In genomic region chr4:81310168-81310474, GRCm38 (mm10) we compare ENCODE assay signal across 14 mouse cellular contexts.
DNase-seq lines count a peak whose midpoint lies in the region; ATAC-seq and TF ChIP-seq lines count a peak whose summit lies in the region.
"Had no signal": no experiment of that assay in that cellular context is flagged by ENCODE, and none has a peak within 500 bp of the region (broad histone marks: within the 10 kb centered on the region; RNA-seq: fewer than 3 reads in every experiment).

No protein-coding gene starts in this region.

- H3K36me3 ChIP-seq in forebrain, embryonic 10.5 days (replicated peaks) = peaks cover 50% of the 10 kb centered on the region
- H3K36me3 ChIP-seq in forebrain, embryonic 14.5 days (ENCODE audit: control insufficient read depth, insufficient read depth, low read length) = peaks cover 9% of the 10 kb centered on the region; the same call in 1 of the 2 replicates
- H3K36me3 ChIP-seq in lung, embryonic 14.5 days (ENCODE audit: insufficient read depth) = peaks cover 27% of the 10 kb centered on the region
- H3K36me3 ChIP-seq in midbrain, embryonic 16.5 days (ENCODE audit: control insufficient read depth, insufficient read depth, low read length) = no peaks in the 10 kb centered on the region

- peaks cover 5% of the 10 kb centered on the region; the same call in 1 of the 2 replicates for H3K4me1 ChIP-seq in forebrain, embryonic 10.5 days
- no peaks in the 10 kb centered on the region; the same call in 1 of the 2 replicates for H3K4me1 ChIP-seq in forebrain, embryonic 14.5 days (ENCODE audit: control insufficient read depth, insufficient read depth, low read length)
- no peaks in the 10 kb centered on the region for H3K4me1 ChIP-seq in lung, embryonic 14.5 days (ENCODE audit: insufficient read depth)
- H3K4me1 ChIP-seq in midbrain, embryonic 16.5 days (ENCODE audit: control insufficient read depth, insufficient read depth, low read length) = no peaks in the 10 kb centered on the region

- no peaks in the 10 kb centered on the region for H3K9me3 ChIP-seq in forebrain, embryonic 10.5 days
- no peaks in the 10 kb centered on the region for H3K9me3 ChIP-seq in forebrain, embryonic 14.5 days (replicated peaks; ENCODE audit: control insufficient read depth, low read length)
- H3K9me3 ChIP-seq in lung, embryonic 14.5 days (ENCODE audit: low read depth, low read length) = no peaks in the 10 kb centered on the region
- H3K9me3 ChIP-seq in midbrain, embryonic 16.5 days (replicated peaks; ENCODE audit: control insufficient read depth, low read length, poor library complexity, severe bottlenecking) = no peaks in the 10 kb centered on the region

- H3K4me3 ChIP-seq in forebrain, embryonic 10.5 days = no peak overlapping the region
- no peak overlapping the region for H3K4me3 ChIP-seq in forebrain, embryonic 14.5 days (ENCODE audit: low read depth, low read length)
- no peak overlapping the region for H3K4me3 ChIP-seq in lung, embryonic 14.5 days (ENCODE audit: low read depth, low read length)
- no peak overlapping the region for H3K4me3 ChIP-seq in midbrain, embryonic 16.5 days (ENCODE audit: low read depth, low read length)
- H3K4me3 ChIP-seq: erythroblast, embryonic 14.5 days had no signal

- H3K27me3 ChIP-seq in forebrain, embryonic 10.5 days (ENCODE audit: poor library complexity, severe bottlenecking) = no peaks in the 10 kb centered on the region
- no peaks in the 10 kb centered on the region for H3K27me3 ChIP-seq in forebrain, embryonic 14.5 days (replicated peaks; ENCODE audit: control insufficient read depth, insufficient read depth, low read length)
- no peaks in the 10 kb centered on the region for H3K27me3 ChIP-seq in lung, embryonic 14.5 days (ENCODE audit: insufficient read depth, low read length)
- H3K27me3 ChIP-seq in midbrain, embryonic 16.5 days (ENCODE audit: control insufficient read depth, insufficient read depth, low read depth, low read length) = no peaks in the 10 kb centered on the region

- ATAC-seq in forebrain, embryonic 14.5 days = no peak
- ATAC-seq in lung, embryonic 14.5 days (ENCODE audit: insufficient read depth) = no peak
- ATAC-seq in midbrain, embryonic 16.5 days = no peak
- ATAC-seq: hindbrain, embryonic 16.5 days had no signal

- no peak for DNase-seq in forebrain, embryonic 10.5 days (ENCODE audit: extremely low spot score, low spot score)
- no peak for DNase-seq in forebrain, embryonic 14.5 days (ENCODE audit: low spot score)
- DNase-seq in lung, embryonic 14.5 days = peak; percentile 24
- no peak for DNase-seq in lung, postnatal 4 days
- DNase-seq in gastrocnemius, adult 8-10 months (ENCODE audit: low spot score in 2 of 2) = peak; percentile 12 to 13
- DNase-seq in lung, postnatal 10 days = peak; percentile 30
- DNase-seq in thymus, adult 18-20 months = no peak
- DNase-seq: B cell, adult 2 months; cerebellum, postnatal 10 days; thymus, adult 2 months had no signal

- no peak overlapping the region for H3K9ac ChIP-seq in forebrain, embryonic 14.5 days (ENCODE audit: low read length)
- no peak overlapping the region for H3K9ac ChIP-seq in lung, embryonic 14.5 days
- H3K9ac ChIP-seq in midbrain, embryonic 16.5 days (ENCODE audit: low read depth, low read length) = no peak overlapping the region

- WGBS in forebrain, embryonic 10.5 days = 89% methylated on average over 2 of the region's 2 CpGs
- 65% methylated on average over 2 of the region's 2 CpGs for WGBS in forebrain, embryonic 14.5 days
- WGBS in lung, embryonic 14.5 days = 69% methylated on average over 2 of the region's 2 CpGs
- 67% methylated on average over 2 of the region's 2 CpGs for WGBS in midbrain, embryonic 16.5 days

- peak overlapping the region; percentile 63; the same call in 1 of the 2 replicates for H3K27ac ChIP-seq in forebrain, embryonic 10.5 days
- no peak overlapping the region for H3K27ac ChIP-seq in forebrain, embryonic 14.5 days (ENCODE audit: low read depth, low read length)
- peak overlapping the region; percentile 42; the same call in 1 of the 2 replicates for H3K27ac ChIP-seq in lung, embryonic 14.5 days (ENCODE audit: low read depth)
- no peak overlapping the region for H3K27ac ChIP-seq in midbrain, embryonic 16.5 days (ENCODE audit: low read length)

- TF ChIP-seq CTCF in lung, embryonic 14.5 days (IDR thresholded peaks at IDR 0.05; ENCODE audit: low read depth) = no peak

- H3K4me2 ChIP-seq in forebrain, embryonic 14.5 days (ENCODE audit: low read length) = no peak overlapping the region
- no peak overlapping the region for H3K4me2 ChIP-seq in lung, embryonic 14.5 days
- H3K4me2 ChIP-seq in midbrain, embryonic 16.5 days (ENCODE audit: low read length) = no peak overlapping the region
- H3K4me2 ChIP-seq: midbrain, embryonic 11.5 days had no signal

Comparison
In these comparisons a context has a peak if more than half of its experiments do, and no peak if none do; other contexts are left out.
1. DNase-seq: peak in lung, embryonic 14.5 days (single experiment), gastrocnemius, adult 8-10 months (2 of 2) and lung, postnatal 10 days (single experiment); none in forebrain, embryonic 10.5 days (single experiment), forebrain, embryonic 14.5 days (single experiment), lung, postnatal 4 days (0 of 2) and thymus, adult 18-20 months (0 of 2).
2. H3K27ac ChIP-seq: peak in forebrain, embryonic 10.5 days (single experiment) and lung, embryonic 14.5 days (single experiment); none in forebrain, embryonic 14.5 days (single experiment) and midbrain, embryonic 16.5 days (single experiment).